Mouse (Mus musculus) thymus, postnatal 14 days (tissue): Measurements from ENCODE around the gene Tm4sf20.

Experiments
- DNase-seq: peaks from one replicate; pipeline ENCODE4 v3.0.0; 2021

Gene Tm4sf20

DNA sequence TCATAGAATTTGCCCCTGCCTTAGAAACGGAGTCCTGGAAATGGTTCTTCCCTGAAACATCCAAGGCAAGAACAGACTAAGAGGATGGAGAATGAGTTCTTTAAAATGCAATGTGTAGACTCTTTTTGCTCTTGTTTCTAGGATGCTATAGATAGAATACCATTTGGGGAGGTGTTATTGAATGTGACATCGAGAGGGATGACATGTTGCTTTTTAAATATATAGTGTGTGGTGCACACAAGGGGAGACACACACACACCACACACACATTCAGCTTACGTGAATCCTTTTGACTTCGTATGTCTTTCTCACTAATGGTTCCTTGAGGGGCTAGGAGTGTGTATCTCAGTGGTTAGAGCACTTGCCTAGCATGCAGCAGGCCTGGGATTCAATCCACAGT, 7.0 kb upstream of the Tm4sf20 start:
- no peak for DNase-seq

DNA sequence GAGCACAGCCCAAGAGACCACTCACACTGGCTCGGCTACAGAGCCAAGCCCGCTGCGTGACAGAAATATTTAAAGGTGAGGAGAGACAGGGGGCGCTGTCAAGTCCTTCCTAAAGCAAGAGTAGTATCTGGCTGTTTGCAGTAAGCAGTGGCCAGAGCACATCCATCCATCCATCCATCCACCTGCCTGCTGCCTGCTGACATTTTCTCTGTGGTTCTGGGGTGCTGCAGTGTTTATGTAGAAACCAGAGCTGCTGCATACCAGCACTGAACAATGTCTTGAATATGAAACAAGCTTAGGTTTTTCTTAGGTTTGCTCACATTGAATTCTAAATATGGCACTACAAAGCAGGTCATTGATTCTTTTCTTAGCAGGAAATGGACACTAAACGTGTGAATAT, 4.9 kb upstream of the Tm4sf20 start:
- DNase-seq: no peak

DNA sequence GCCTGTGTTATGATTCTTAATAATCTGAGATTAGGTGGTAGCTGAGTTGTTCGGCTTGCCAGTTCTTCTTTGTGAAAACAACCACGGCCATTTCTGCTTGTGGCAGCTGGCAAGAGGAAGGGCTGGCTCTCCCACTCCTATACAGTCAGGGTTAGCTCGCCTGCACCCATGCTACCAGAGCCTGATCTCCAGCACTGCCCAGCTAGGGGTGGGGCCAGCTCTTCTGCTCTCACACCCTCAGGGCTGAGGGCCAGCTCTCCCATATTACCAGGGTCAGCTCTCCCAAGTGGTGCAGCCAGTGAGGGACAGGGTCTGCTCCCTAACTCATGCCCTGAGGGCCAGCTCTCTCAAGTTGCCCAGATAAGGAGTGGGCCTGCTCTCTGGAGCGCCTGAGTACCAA, 4.2 kb upstream of the Tm4sf20 start:
- DNase-seq: no peak

- DNase-seq: no peak
These were observed 2.8 kb upstream of the Tm4sf20 start, which contains the start of gene Gm47791 for GRCm38 (mm10) chr1:82771022-82771586. Gene Gm47791 (minus strand): TSS chr1:82771243.

DNA sequence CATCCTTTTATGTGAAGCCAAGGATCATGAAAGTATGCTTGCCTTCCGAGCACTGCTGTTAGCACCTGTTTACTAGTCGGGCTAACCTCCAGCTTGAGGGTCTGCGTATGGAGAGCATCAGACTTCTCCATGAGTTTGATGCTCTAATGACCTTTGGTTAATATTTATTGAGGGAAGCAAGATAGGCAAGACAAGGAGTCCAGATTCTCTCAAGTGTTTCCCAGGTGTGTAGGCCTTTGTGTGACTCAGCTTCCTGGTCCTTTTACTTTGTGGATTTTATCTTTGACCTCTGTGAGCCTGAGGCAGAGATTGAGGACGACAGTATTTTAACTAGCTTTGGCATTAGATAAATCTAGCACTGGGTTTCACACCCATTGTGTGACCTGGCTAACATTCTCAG, 1.6 kb downstream of the Tm4sf20 start:
- DNase-seq: no peak

DNA sequence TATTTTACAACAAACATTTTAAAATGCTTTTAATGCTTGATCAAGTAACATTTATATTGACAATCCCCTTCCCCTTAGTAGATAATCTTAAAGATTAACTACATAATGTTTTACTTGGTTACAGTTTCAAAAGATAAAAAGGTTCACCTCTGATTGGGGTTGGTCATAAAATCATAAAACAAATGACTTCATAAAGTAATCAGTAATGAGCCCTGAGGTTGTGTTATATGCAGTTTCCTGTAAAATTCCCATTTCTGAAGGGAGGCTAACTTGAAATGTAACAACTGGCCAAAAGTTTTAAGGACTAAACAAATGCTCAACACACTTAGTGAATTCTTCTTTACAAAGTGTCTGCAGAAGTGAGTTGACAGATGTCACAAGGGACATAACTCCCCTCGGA, 2.0 kb downstream of the Tm4sf20 start:
- DNase-seq: no peak

DNA sequence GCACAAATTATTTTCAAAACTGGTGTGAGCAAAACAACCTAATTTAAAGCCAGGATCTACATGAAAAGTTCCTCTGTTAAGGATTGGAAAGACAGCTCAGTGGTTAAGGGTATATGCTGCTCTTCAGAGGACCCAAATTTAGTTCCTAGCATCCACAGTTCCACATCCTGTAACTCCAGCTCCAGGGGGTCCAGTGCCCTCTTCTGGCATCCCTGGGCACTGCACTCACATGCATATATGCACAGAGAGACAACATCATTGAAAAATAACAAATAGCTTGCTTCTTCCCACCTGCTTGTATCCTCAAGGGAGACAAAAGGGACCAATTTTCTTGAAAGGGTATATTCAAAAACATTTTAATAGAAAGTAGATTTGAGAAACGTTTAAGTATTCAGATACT, 6.0 kb downstream of the Tm4sf20 start:
- DNase-seq: no peak

GRCm38 (mm10) chr1:82761454-82762169, 6.6 kb downstream of the Tm4sf20 start:
- no peak for DNase-seq

GRCm38 (mm10) chr1:82759520-82759919, 8.7 kb downstream of the Tm4sf20 start:
- DNase-seq: peak; percentile 6

- no peak for DNase-seq
These were observed 20.4 kb downstream of the Tm4sf20 start for GRCm38 (mm10) chr1:82747714-82748452.

DNA sequence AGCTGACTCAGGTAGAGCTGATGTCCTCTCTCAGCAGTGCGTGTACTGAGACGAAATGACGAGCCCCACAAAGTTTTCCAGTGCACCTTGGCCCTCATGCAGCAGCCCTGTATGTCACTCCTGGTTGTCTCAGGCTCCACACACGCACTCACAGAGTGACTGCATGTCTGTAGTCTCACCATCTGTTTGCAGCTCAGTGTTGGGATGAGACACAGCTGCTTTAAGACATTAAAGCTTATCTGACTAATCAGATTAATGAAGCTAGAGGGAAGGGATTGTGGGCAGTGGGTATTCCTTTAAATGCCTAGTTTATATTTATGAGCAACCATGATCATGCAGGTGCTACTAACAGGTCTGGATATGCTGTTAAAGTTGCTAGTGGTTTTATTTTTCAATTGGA, 21.9 kb downstream of the Tm4sf20 start:
- no peak for DNase-seq

DNA sequence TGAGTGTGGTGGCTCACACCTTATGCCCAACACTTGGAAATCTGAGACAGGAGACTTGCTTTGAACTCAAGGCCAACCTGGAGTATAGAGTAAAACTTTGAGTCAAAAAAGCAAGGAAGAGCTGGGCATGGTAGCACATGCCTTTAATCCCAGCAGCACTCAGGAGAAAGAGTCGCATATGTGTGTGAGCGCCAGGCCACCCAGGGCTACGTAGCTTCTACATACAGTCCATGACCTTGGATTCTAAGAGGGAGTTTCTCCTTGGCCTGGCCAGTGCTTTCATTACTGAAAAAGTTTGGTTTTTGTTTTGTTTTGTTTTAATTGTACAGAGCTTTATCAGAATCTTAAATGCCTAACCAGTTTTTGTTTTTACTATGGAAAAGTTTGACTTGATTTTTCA, 24.3 kb downstream of the Tm4sf20 start:
- no peak for DNase-seq

DNA sequence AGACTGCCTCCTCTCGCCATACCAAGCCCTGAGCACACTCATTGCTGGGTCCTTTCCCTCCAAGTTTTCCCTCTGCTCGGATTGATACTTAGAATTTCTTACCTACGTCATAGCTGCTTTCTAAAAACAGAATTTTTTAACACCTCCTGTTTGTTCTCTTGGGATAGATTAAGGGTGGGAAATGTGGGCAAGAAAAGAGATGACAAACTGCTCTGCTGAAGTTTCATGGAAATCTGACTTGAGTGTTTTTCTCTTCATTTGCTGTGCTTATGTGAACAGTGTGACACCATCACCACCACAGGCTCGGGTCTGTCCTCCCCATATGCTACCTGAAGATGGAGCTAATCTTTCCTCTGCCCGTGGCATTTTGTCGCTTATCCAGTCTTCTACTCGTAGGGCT, 26.7 kb downstream of the Tm4sf20 start:
- no peak for DNase-seq

DNA sequence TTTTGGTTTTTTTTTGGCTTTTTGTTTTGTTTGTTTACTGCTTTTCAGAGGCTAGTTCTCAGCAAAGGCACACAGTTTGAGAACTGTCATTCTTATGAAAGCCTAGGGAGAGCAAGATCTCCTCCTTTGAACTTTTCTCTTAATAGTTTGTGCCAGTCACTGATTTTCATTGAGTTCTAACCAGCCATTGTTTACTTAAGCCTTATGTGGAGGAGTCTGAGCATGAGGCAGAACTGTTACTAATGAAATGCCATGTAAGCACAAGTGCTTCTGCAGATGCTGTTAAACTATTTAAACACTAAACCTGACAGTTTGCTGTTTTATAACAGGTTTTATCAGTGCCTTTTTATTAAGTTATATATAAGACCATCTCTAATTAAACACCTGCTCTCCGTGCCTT, 30.2 kb downstream of the Tm4sf20 start:
- DNase-seq: no peak

GRCm38 (mm10) chr1:82733357-82733756, 34.9 kb downstream of the Tm4sf20 start:
- DNase-seq: no peak

DNA sequence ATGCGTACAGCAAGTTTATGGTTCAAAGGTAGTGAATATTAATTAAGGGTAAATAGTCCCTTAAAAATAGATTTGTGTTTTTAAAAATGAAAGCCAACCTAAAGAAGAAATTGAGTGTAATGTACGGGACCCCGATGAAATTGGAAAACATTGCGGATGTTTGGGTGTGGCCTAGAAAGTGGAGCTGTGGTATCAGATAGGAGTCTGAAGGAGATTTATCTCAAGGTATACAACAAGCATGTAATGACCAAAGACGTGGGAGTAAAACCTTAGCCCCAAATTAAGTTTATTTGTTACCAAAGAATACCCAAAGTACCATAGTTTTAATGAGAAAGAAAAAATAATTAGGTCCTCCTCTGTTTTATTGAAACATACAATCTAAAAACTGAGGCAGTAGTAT, 41.8 kb downstream of the Tm4sf20 start:
- no peak for DNase-seq

DNA sequence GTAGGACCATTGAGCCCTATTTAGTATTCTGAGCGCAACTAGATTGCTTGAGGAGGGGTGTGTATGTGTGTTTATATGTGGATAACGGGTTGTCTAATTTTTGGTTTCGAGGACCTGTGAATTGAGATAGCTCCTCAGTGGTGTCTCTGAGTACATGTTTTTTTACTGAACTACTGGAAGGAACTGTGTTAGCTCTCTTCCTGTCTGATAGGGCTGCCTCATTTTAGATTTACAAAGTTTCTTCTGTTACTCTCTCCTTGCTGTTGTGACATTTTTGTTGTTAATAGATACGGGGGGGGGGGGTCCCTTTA, 42.4 kb downstream of the Tm4sf20 start:
- no peak for DNase-seq

GRCm38 (mm10) chr1:82725026-82725874, 43.0 kb downstream of the Tm4sf20 start:
- no peak for DNase-seq

DNA sequence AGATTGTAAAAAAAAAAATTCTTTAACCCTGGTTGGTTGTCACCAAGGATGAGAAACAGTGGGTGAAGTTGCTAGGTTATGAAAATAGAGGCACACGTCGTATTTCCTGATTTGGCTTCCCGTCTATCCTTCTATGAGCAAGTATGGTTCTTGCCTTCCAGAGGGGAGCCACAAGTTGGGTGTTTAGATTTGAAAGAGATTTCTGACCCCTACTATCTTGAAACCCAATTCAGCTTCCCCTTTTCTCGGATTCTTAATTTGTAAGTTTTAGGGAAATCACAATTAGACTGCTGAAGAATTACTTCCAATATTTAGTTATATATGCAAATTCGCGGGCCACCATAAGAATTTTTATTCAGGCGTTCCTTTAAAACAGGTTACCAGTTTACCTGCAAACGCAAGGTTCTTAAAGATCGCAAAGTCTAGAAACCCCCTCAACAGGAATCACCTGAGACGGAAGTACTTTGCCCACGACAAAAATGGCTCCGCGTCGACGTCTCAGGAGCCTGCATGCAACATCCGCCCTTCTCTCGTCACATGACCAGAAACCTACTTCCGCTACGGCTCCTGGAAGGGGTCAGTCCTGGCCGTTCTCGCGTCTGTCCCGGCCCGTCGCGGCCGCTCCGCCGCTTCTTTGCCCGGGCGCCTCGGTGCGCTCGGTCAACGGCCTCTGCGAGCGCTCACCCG, 43.8 kb downstream of the Tm4sf20 start, which contains the start of gene Mff:
Mff (plus strand) TSS at position 552 of the 687 bp plus-strand sequence.
- DNase-seq: peak; percentile 93

DNA sequence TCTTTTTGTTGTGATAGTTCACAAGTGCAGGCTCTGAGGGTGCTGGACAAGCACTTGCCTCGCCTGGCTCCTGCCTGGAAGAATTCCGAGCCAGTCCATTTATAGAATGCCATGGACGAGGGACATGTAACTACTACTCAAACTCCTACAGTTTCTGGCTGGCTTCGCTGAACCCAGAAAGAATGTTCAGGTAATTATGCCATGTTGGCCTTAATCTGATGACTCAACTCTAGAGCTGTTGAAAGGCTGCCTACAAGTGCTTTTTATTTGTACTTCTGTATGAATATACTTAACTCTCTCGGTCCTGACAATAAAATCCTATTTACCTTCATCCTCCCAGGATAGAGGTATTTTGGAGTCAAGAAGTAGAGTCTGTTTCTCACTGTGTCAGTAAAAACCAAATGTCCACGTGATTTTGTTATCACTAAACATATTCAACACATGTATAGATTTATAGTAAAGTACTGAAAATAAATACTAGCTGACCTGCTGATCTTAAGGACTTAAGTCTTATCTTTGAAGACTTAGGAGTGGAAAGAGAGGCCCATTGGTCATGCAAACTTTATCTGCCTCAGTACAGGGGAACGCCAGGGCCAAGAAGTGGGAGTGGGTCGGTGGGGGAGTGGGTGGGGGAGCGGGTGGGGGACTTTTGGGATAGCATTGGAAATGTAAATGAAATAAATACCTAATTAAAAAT, 50.3 kb downstream of the Tm4sf20 start:
- no peak for DNase-seq
